Mouse (Mus musculus): ENCODE measurements around the gene Ddx6.

DNA sequence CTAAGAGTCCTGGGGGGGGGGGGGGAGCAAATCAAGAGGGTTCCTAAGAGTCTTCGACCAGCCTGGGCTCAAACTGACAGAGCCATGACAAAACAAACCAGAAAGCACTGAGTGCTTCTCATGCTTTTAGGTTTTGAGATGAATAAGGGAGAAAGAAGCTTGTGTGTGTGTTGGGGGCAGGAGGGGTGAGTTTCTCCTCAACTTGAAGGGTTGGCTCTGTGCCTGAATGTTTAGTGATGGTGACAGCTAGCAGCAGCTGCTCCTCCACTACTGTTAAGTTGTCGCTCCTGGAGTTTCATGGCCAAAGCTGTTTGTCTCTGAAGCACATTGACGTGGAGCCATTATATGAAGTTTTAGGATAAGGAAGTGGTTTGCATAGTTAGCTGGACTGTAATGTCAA is 16.4 kb downstream of the Ddx6 start:
- no peak for TF ChIP-seq CTCF (conservative IDR thresholded peaks at IDR 0.05; ENCODE audit: insufficient read depth, insufficient read length, low read depth, low read length)
- TF ChIP-seq POLR2A (IDR thresholded peaks at IDR 0.05; ENCODE audit: low read depth, low read length), result no peak
